Mouse (Mus musculus): ENCODE data around the gene Polh. TPM values are rescaled to one million over a fixed set of nuclear protein-coding genes. Genes with fewer than 3 reads are reported as not detected.
A peak's percentile ranks its signal among the peaks of the same experiment; 100 is the strongest.

Polh gene
- polyA plus RNA-seq, 1 experiment from 2014 or later, result 11.3 TPM

- no peaks in the 10 kb centered on the region for H3K27me3 ChIP-seq (ENCODE audit: control insufficient read depth, insufficient read depth, low read length)
- peaks cover 5% of the 10 kb centered on the region for H3K36me3 ChIP-seq (replicated peaks; ENCODE audit: control insufficient read depth, insufficient read depth, low read depth, low read length)
- ATAC-seq (replicated peaks; ENCODE audit: insufficient number of reproducible peaks, low FRiP score, low TSS enrichment, low read depth), result no peak
- H3K4me2 ChIP-seq (ENCODE audit: low read depth, low read length), result no peak overlapping the region
- DNase-seq (ENCODE audit: low spot score), result no peak
- H3K4me3 ChIP-seq (ENCODE audit: low read depth, low read length), result no peak overlapping the region
- H3K9ac ChIP-seq (replicated peaks; ENCODE audit: low read length), result no peak overlapping the region
- H3K27ac ChIP-seq (replicated peaks; ENCODE audit: low read depth, low read length), result no peak overlapping the region
- H3K4me1 ChIP-seq (ENCODE audit: control insufficient read depth, insufficient read depth, low read length), result no peaks in the 10 kb centered on the region
- WGBS, result 86% methylated on average over 11 of the region's 11 CpGs
- H3K9me3 ChIP-seq (replicated peaks; ENCODE audit: control insufficient read depth, low read length), result no peaks in the 10 kb centered on the region
Measured at GRCm38 (mm10) chr17:46167014-46167413, 35.4 kb downstream of the Polh start.

- H3K27me3 ChIP-seq (ENCODE audit: control insufficient read depth, insufficient read depth, low read length), result no peaks in the 10 kb centered on the region
- no peak overlapping the region for H3K4me3 ChIP-seq (ENCODE audit: low read depth, low read length)
- 88% methylated on average over 5 of the region's 5 CpGs for WGBS
- DNase-seq (ENCODE audit: low spot score) (no peak), ATAC-seq (replicated peaks; ENCODE audit: insufficient number of reproducible peaks, low FRiP score, low TSS enrichment, low read depth) (no peak)
- H3K4me2 ChIP-seq (ENCODE audit: low read depth, low read length), result no peak overlapping the region
- peaks cover 5% of the 10 kb centered on the region for H3K36me3 ChIP-seq (replicated peaks; ENCODE audit: control insufficient read depth, insufficient read depth, low read depth, low read length)
- no peaks in the 10 kb centered on the region for H3K4me1 ChIP-seq (ENCODE audit: control insufficient read depth, insufficient read depth, low read length)
- no peak overlapping the region for H3K27ac ChIP-seq (replicated peaks; ENCODE audit: low read depth, low read length)
- no peak overlapping the region for H3K9ac ChIP-seq (replicated peaks; ENCODE audit: low read length)
- H3K9me3 ChIP-seq (replicated peaks; ENCODE audit: control insufficient read depth, low read length), result no peaks in the 10 kb centered on the region
Measured at GRCm38 (mm10) chr17:46166270-46166669, 36.2 kb downstream of the Polh start.

GRCm38 (mm10) chr17:46165460-46165859 is 37.0 kb downstream of the Polh start:
- WGBS, result 82% methylated on average over 12 of the region's 12 CpGs
- ATAC-seq (replicated peaks; ENCODE audit: insufficient number of reproducible peaks, low FRiP score, low TSS enrichment, low read depth) (no peak), DNase-seq (ENCODE audit: low spot score) (no peak)
- H3K4me2 ChIP-seq (ENCODE audit: low read depth, low read length), result no peak overlapping the region
- no peak overlapping the region for H3K9ac ChIP-seq (replicated peaks; ENCODE audit: low read length)
- no peaks in the 10 kb centered on the region for H3K27me3 ChIP-seq (ENCODE audit: control insufficient read depth, insufficient read depth, low read length)
- H3K4me1 ChIP-seq (ENCODE audit: control insufficient read depth, insufficient read depth, low read length), result no peaks in the 10 kb centered on the region
- H3K36me3 ChIP-seq (replicated peaks; ENCODE audit: control insufficient read depth, insufficient read depth, low read depth, low read length), result peaks cover 5% of the 10 kb centered on the region
- H3K27ac ChIP-seq (replicated peaks; ENCODE audit: low read depth, low read length), result no peak overlapping the region
- no peak overlapping the region for H3K4me3 ChIP-seq (ENCODE audit: low read depth, low read length)
- no peaks in the 10 kb centered on the region for H3K9me3 ChIP-seq (replicated peaks; ENCODE audit: control insufficient read depth, low read length)

- DNase-seq (ENCODE audit: low spot score) (no peak), ATAC-seq (replicated peaks; ENCODE audit: insufficient number of reproducible peaks, low FRiP score, low TSS enrichment, low read depth) (no peak)
- peaks cover 5% of the 10 kb centered on the region for H3K36me3 ChIP-seq (replicated peaks; ENCODE audit: control insufficient read depth, insufficient read depth, low read depth, low read length)
- H3K4me3 ChIP-seq (ENCODE audit: low read depth, low read length), result no peak overlapping the region
- no peaks in the 10 kb centered on the region for H3K27me3 ChIP-seq (ENCODE audit: control insufficient read depth, insufficient read depth, low read length)
- H3K9me3 ChIP-seq (replicated peaks; ENCODE audit: control insufficient read depth, low read length), result no peaks in the 10 kb centered on the region
- no peak overlapping the region for H3K4me2 ChIP-seq (ENCODE audit: low read depth, low read length)
- H3K9ac ChIP-seq (replicated peaks; ENCODE audit: low read length), result no peak overlapping the region
- H3K4me1 ChIP-seq (ENCODE audit: control insufficient read depth, insufficient read depth, low read length), result no peaks in the 10 kb centered on the region
- WGBS, result 96% methylated on average over 10 of the region's 10 CpGs
- H3K27ac ChIP-seq (replicated peaks; ENCODE audit: low read depth, low read length), result no peak overlapping the region
Measured at GRCm38 (mm10) chr17:46164791-46165190, 37.7 kb downstream of the Polh start.

GRCm38 (mm10) chr17:46164301-46164700 is 38.1 kb downstream of the Polh start:
- no peak overlapping the region for H3K27ac ChIP-seq (replicated peaks; ENCODE audit: low read depth, low read length)
- H3K27me3 ChIP-seq (ENCODE audit: control insufficient read depth, insufficient read depth, low read length), result no peaks in the 10 kb centered on the region
- ATAC-seq (replicated peaks; ENCODE audit: insufficient number of reproducible peaks, low FRiP score, low TSS enrichment, low read depth) (no peak), DNase-seq (ENCODE audit: low spot score) (no peak)
- H3K4me2 ChIP-seq (ENCODE audit: low read depth, low read length), result no peak overlapping the region
- H3K4me1 ChIP-seq (ENCODE audit: control insufficient read depth, insufficient read depth, low read length), result no peaks in the 10 kb centered on the region
- H3K36me3 ChIP-seq (replicated peaks; ENCODE audit: control insufficient read depth, insufficient read depth, low read depth, low read length), result peaks cover 5% of the 10 kb centered on the region
- 90% methylated on average over 8 of the region's 8 CpGs for WGBS
- no peak overlapping the region for H3K9ac ChIP-seq (replicated peaks; ENCODE audit: low read length)
- no peak overlapping the region for H3K4me3 ChIP-seq (ENCODE audit: low read depth, low read length)
- no peaks in the 10 kb centered on the region for H3K9me3 ChIP-seq (replicated peaks; ENCODE audit: control insufficient read depth, low read length)

- H3K27ac ChIP-seq (replicated peaks; ENCODE audit: low read depth, low read length), result no peak overlapping the region
- no peak for ATAC-seq (replicated peaks; ENCODE audit: insufficient number of reproducible peaks, low FRiP score, low TSS enrichment, low read depth)
- WGBS, result 89% methylated on average over 9 of the region's 9 CpGs
- no peak for DNase-seq (ENCODE audit: low spot score)
- H3K4me3 ChIP-seq (ENCODE audit: low read depth, low read length), result no peak overlapping the region
- no peak overlapping the region for H3K9ac ChIP-seq (replicated peaks; ENCODE audit: low read length)
- peaks cover 5% of the 10 kb centered on the region for H3K36me3 ChIP-seq (replicated peaks; ENCODE audit: control insufficient read depth, insufficient read depth, low read depth, low read length)
- H3K9me3 ChIP-seq (replicated peaks; ENCODE audit: control insufficient read depth, low read length), result no peaks in the 10 kb centered on the region
- no peak overlapping the region for H3K4me2 ChIP-seq (ENCODE audit: low read depth, low read length)
- no peaks in the 10 kb centered on the region for H3K4me1 ChIP-seq (ENCODE audit: control insufficient read depth, insufficient read depth, low read length)
- H3K27me3 ChIP-seq (ENCODE audit: control insufficient read depth, insufficient read depth, low read length), result no peaks in the 10 kb centered on the region
Measured at GRCm38 (mm10) chr17:46162951-46163421, 39.5 kb downstream of the Polh start.

GRCm38 (mm10) chr17:46162551-46162950 is 39.9 kb downstream of the Polh start:
- WGBS, result 96% methylated on average over 7 of the region's 7 CpGs
- ATAC-seq (replicated peaks; ENCODE audit: insufficient number of reproducible peaks, low FRiP score, low TSS enrichment, low read depth), result no peak
- DNase-seq (ENCODE audit: low spot score), result no peak
- peaks cover 1% of the 10 kb centered on the region for H3K36me3 ChIP-seq (replicated peaks; ENCODE audit: control insufficient read depth, insufficient read depth, low read depth, low read length)
- no peak overlapping the region for H3K4me3 ChIP-seq (ENCODE audit: low read depth, low read length)
- H3K9ac ChIP-seq (replicated peaks; ENCODE audit: low read length), result no peak overlapping the region
- no peak overlapping the region for H3K4me2 ChIP-seq (ENCODE audit: low read depth, low read length)
- no peaks in the 10 kb centered on the region for H3K27me3 ChIP-seq (ENCODE audit: control insufficient read depth, insufficient read depth, low read length)
- H3K4me1 ChIP-seq (ENCODE audit: control insufficient read depth, insufficient read depth, low read length), result no peaks in the 10 kb centered on the region
- no peaks in the 10 kb centered on the region for H3K9me3 ChIP-seq (replicated peaks; ENCODE audit: control insufficient read depth, low read length)
- no peak overlapping the region for H3K27ac ChIP-seq (replicated peaks; ENCODE audit: low read depth, low read length)

- H3K9me3 ChIP-seq (replicated peaks; ENCODE audit: control insufficient read depth, low read length), result no peaks in the 10 kb centered on the region
- H3K9ac ChIP-seq (replicated peaks; ENCODE audit: low read length), result peak overlapping the region; percentile 75
- H3K36me3 ChIP-seq (replicated peaks; ENCODE audit: control insufficient read depth, insufficient read depth, low read depth, low read length), result no peaks in the 10 kb centered on the region; the same call in none of the 2 replicates
- no peaks in the 10 kb centered on the region for H3K27me3 ChIP-seq (ENCODE audit: control insufficient read depth, insufficient read depth, low read length)
- H3K4me3 ChIP-seq (ENCODE audit: low read depth, low read length), result peak overlapping the region; percentile 71
- no peak overlapping the region for H3K27ac ChIP-seq (replicated peaks; ENCODE audit: low read depth, low read length)
- no peaks in the 10 kb centered on the region for H3K4me1 ChIP-seq (ENCODE audit: control insufficient read depth, insufficient read depth, low read length)
- H3K4me2 ChIP-seq (ENCODE audit: low read depth, low read length), result peak overlapping the region; percentile 55
- whole genome bisulfite sequencing, result 49% methylated on average over 9 of the region's 9 CpGs
- ATAC-seq (replicated peaks; ENCODE audit: insufficient number of reproducible peaks, low FRiP score, low TSS enrichment, low read depth) (no peak), DNase-seq (ENCODE audit: low spot score) (no peak)
Measured at GRCm38 (mm10) chr17:46161710-46162109, 40.7 kb downstream of the Polh start.
